Mouse (Mus musculus) adipocyte (in vitro differentiated cells): ENCODE measurements at regions not wholly inside any gene's neighbourhood (a gene's known extent, or its start where the extent isn't known, plus 50 kb on each side); places are given as distances from the start of the nearest gene placed in this dataset.

ENCODE experiments used
- DNase-seq: peaks from one replicate; pipeline ENCODE4 v3.0.0-alpha.2; 2016; ENCODE audit warnings: low spot score

- DNase-seq: no peak
These were observed 59.7 kb downstream of the Prlhr start for GRCm38 (mm10) chr19:60408436-60408835.

GRCm38 (mm10) chr19:60399425-60399824, 68.7 kb downstream of the Prlhr start:
- no peak for DNase-seq

- no peak for DNase-seq
These were observed 70.4 kb downstream of the Prlhr start for GRCm38 (mm10) chr19:60397666-60398065.

- no peak for DNase-seq
These were observed 71.5 kb downstream of the Prlhr start for GRCm38 (mm10) chr19:60396604-60397003.

GRCm38 (mm10) chr19:60386563-60387241, 81.4 kb downstream of the Prlhr start:
- DNase-seq: no peak

GRCm38 (mm10) chr19:60384721-60385120, 83.4 kb downstream of the Prlhr start:
- DNase-seq: no peak

GRCm38 (mm10) chr19:60382661-60383060, 85.4 kb downstream of the Prlhr start:
- DNase-seq: no peak

GRCm38 (mm10) chr19:60379030-60379605, 89.0 kb downstream of the Prlhr start:
- DNase-seq: no peak

GRCm38 (mm10) chr19:60363988-60364599, 104.0 kb downstream of the Prlhr start:
- no peak for DNase-seq

GRCm38 (mm10) chr19:60344911-60345310, 118.4 kb upstream of the Fam204a start:
- no peak for DNase-seq

GRCm38 (mm10) chr19:60341485-60341884, 115.0 kb upstream of the Fam204a start:
- DNase-seq: peak; percentile 76

GRCm38 (mm10) chr19:60340234-60340633, 113.7 kb upstream of the Fam204a start:
- DNase-seq: peak; percentile 6

GRCm38 (mm10) chr19:60334521-60334920, 108.0 kb upstream of the Fam204a start:
- DNase-seq: no peak

- no peak for DNase-seq
These were observed 101.8 kb upstream of the Fam204a start for GRCm38 (mm10) chr19:60328295-60328694.

- DNase-seq: peak; percentile 13
These were observed 99.1 kb upstream of the Fam204a start for GRCm38 (mm10) chr19:60325612-60326011.

- DNase-seq: no peak
These were observed 98.6 kb upstream of the Fam204a start for GRCm38 (mm10) chr19:60325112-60325511.

GRCm38 (mm10) chr19:60310591-60310990, 84.1 kb upstream of the Fam204a start:
- DNase-seq: peak; percentile 94

- no peak for DNase-seq
These were observed 75.9 kb upstream of the Fam204a start for GRCm38 (mm10) chr19:60302371-60302770.

- no peak for DNase-seq
These were observed 74.4 kb upstream of the Fam204a start for GRCm38 (mm10) chr19:60300891-60301290.

- DNase-seq: no peak
These were observed 63.7 kb upstream of the Fam204a start for GRCm38 (mm10) chr19:60290244-60290643.

GRCm38 (mm10) chr19:60286810-60287396, 60.4 kb upstream of the Fam204a start:
- DNase-seq: no peak

- no peak for DNase-seq
These were observed 58.4 kb upstream of the Fam204a start for GRCm38 (mm10) chr19:60284901-60285300.
